Mouse (Mus musculus) c-Kit-positive CD71-negative TER-119-negative erythroid progenitor cells, embryonic 14.5 days (primary cell): ENCODE results near the gene Nrg3.
"Not testable (repeated sequence)": the region's sequence is repeated elsewhere in the genome, so short reads cannot be mapped to it uniquely, and the experiment has no call there.

Experiments
- DNase-seq: peaks from one replicate; pipeline ENCODE4 v3.0.0-alpha.2; 2013; ENCODE audit warnings: low read depth

Gene Nrg3

GRCm38 (mm10) chr14:38628862-38629619 is 843.8 kb downstream of the Nrg3 start:
- no peak for DNase-seq

- DNase-seq: no peak
Observed at GRCm38 (mm10) chr14:38616969-38617368, 855.9 kb downstream of the Nrg3 start.

GRCm38 (mm10) chr14:38597735-38598134 is 875.2 kb downstream of the Nrg3 start:
- DNase-seq: no peak

- no peak for DNase-seq
Observed at GRCm38 (mm10) chr14:38594297-38594696, 878.6 kb downstream of the Nrg3 start.

- DNase-seq: no peak
Observed at GRCm38 (mm10) chr14:38576796-38577195, 896.1 kb downstream of the Nrg3 start.

GRCm38 (mm10) chr14:38568184-38568583 is 904.7 kb downstream of the Nrg3 start:
- no peak for DNase-seq

- DNase-seq: no peak
Observed at GRCm38 (mm10) chr14:38566182-38566581, 906.7 kb downstream of the Nrg3 start.

- no peak for DNase-seq
Observed at GRCm38 (mm10) chr14:38554636-38555035, 918.3 kb downstream of the Nrg3 start.

GRCm38 (mm10) chr14:38547257-38547656 is 925.6 kb downstream of the Nrg3 start:
- no peak for DNase-seq

GRCm38 (mm10) chr14:38535181-38535580 is 937.7 kb downstream of the Nrg3 start:
- no peak for DNase-seq

GRCm38 (mm10) chr14:38533495-38533894 is 939.4 kb downstream of the Nrg3 start:
- DNase-seq: no peak

- DNase-seq: no peak
Observed at GRCm38 (mm10) chr14:38516232-38516631, 956.7 kb downstream of the Nrg3 start.

GRCm38 (mm10) chr14:38509016-38509415 is 963.9 kb downstream of the Nrg3 start:
- no peak for DNase-seq

GRCm38 (mm10) chr14:38494970-38495369 is 977.9 kb downstream of the Nrg3 start:
- no peak for DNase-seq

GRCm38 (mm10) chr14:38447086-38447485 is 1025.8 kb downstream of the Nrg3 start:
- no peak for DNase-seq

GRCm38 (mm10) chr14:38444788-38445187 is 1028.1 kb downstream of the Nrg3 start:
- no peak for DNase-seq

- DNase-seq: no peak
Observed at GRCm38 (mm10) chr14:38433793-38434589, 1038.9 kb downstream of the Nrg3 start.

GRCm38 (mm10) chr14:38374660-38375059 is 1098.2 kb downstream of the Nrg3 start:
- DNase-seq: no peak

GRCm38 (mm10) chr14:38340967-38341366 is 1131.9 kb downstream of the Nrg3 start:
- no peak for DNase-seq

GRCm38 (mm10) chr14:38322841-38323240 is 1150.0 kb downstream of the Nrg3 start:
- not testable (repeated sequence) for DNase-seq

GRCm38 (mm10) chr14:38320619-38321340 is 1152.1 kb downstream of the Nrg3 start:
- DNase-seq: no peak
